Mouse (Mus musculus) A20 (cell line): ENCODE data around the gene Stat5a.

Experiments used
- DNase-seq: peaks from one replicate; pipeline ENCODE4 v3.0.0-alpha.2; 2011; ENCODE audit warnings: low read depth, low spot score

The Stat5a gene

GRCm38 (mm10) chr11:100858935-100859578 is at the start of gene Stat5a:
Gene Stat5a, plus strand, starts transcription at chr11:100859351.
- no peak for DNase-seq

GRCm38 (mm10) chr11:100810516-100810915 is 48.6 kb upstream of the Stat5a start:
- DNase-seq: no peak

GRCm38 (mm10) chr11:100811132-100811531 is 48.0 kb upstream of the Stat5a start:
- DNase-seq: no peak

GRCm38 (mm10) chr11:100814498-100814897 is 44.7 kb upstream of the Stat5a start:
- no peak for DNase-seq

GRCm38 (mm10) chr11:100816342-100816741 is 42.8 kb upstream of the Stat5a start:
- no peak for DNase-seq

- no peak for DNase-seq
Measured at GRCm38 (mm10) chr11:100816801-100817200, 42.4 kb upstream of the Stat5a start.

- no peak for DNase-seq
Measured at GRCm38 (mm10) chr11:100817311-100817710, 41.8 kb upstream of the Stat5a start.

GRCm38 (mm10) chr11:100818359-100819012 is 40.7 kb upstream of the Stat5a start:
- no peak for DNase-seq

GRCm38 (mm10) chr11:100819048-100819447 is 40.1 kb upstream of the Stat5a start:
- no peak for DNase-seq

GRCm38 (mm10) chr11:100819626-100820025 is 39.5 kb upstream of the Stat5a start:
- no peak for DNase-seq

- no peak for DNase-seq
Measured at GRCm38 (mm10) chr11:100820047-100820446, 39.1 kb upstream of the Stat5a start.

- no peak for DNase-seq
Measured at GRCm38 (mm10) chr11:100821605-100822220, 37.4 kb upstream of the Stat5a start.

GRCm38 (mm10) chr11:100822365-100822764 is 36.8 kb upstream of the Stat5a start:
- DNase-seq: no peak

GRCm38 (mm10) chr11:100823543-100824313 is 35.4 kb upstream of the Stat5a start:
- DNase-seq: no peak

GRCm38 (mm10) chr11:100824496-100824895 is 34.7 kb upstream of the Stat5a start:
- DNase-seq: no peak

- peak; percentile 79 for DNase-seq
Measured at GRCm38 (mm10) chr11:100825451-100825850, 33.7 kb upstream of the Stat5a start.

- peak; percentile 66 for DNase-seq
Measured at GRCm38 (mm10) chr11:100826161-100826866, 32.8 kb upstream of the Stat5a start.

GRCm38 (mm10) chr11:100828676-100829151 is 30.4 kb upstream of the Stat5a start:
- no peak for DNase-seq

- no peak for DNase-seq
Measured at GRCm38 (mm10) chr11:100829691-100830090, 29.5 kb upstream of the Stat5a start.

GRCm38 (mm10) chr11:100831396-100831795 is 27.8 kb upstream of the Stat5a start:
- DNase-seq: peak; percentile 70

GRCm38 (mm10) chr11:100833466-100833865 is 25.7 kb upstream of the Stat5a start:
- DNase-seq: peak; percentile 41
